Mouse (Mus musculus) limb, embryonic 10.5 days (tissue): ENCODE measurements around the gene Cops9. TPM values are rescaled to one million over a fixed set of nuclear protein-coding genes. Genes with fewer than 3 reads are reported as not detected.

ENCODE experiments used
- DNase-seq: peaks from one replicate; pipeline ENCODE4 v3.0.0-alpha.2; 2017; ENCODE audit warnings: low spot score
- H3K27ac ChIP-seq: fragments of 300-500 bp; sonication (generic); 2 replicates; pipeline ENCODE4 v1.5.1; 2016; ENCODE audit warnings: mild to moderate bottlenecking
- H3K27me3 ChIP-seq: fragments of 300-500 bp; sonication (generic); 2 replicates; pipeline ENCODE4 v1.6.1; 2016; ENCODE audit warnings: low read depth, mild to moderate bottlenecking; ENCODE audit not compliant: poor library complexity, severe bottlenecking
- H3K36me3 ChIP-seq: fragments of 300-500 bp; sonication (generic); 2 replicates; pipeline ENCODE4 v1.6.1; 2016; ENCODE audit warnings: mild to moderate bottlenecking, moderate library complexity
- H3K4me1 ChIP-seq: fragments of 300-500 bp; sonication (generic); 2 replicates; pipeline ENCODE4 v1.6.1; 2016
- H3K4me3 ChIP-seq: fragments of 300-500 bp; sonication (generic); 2 replicates; pipeline ENCODE4 v1.5.1; 2016; ENCODE audit warnings: mild to moderate bottlenecking, moderate library complexity
- H3K9me3 ChIP-seq: fragments of 300-500 bp; sonication (generic); replicated peaks from 2 replicates; pipeline ENCODE4 v1.6.1; 2016; ENCODE audit warnings: mild to moderate bottlenecking
- WGBS: fragments of 180-500 bp; shearing (Covaris S2); methylation state at CpG from one replicate; pipeline ENCODE4 v1.1.7; 2016; 5-methylcytosine and 5-hydroxymethylcytosine counted together
- polyA plus RNA-seq: library from polyadenylated mRNA; unstranded; fragments of >200 nt; fragmentation: Nextera tagmentation; extraction: Ambion mirVana; gene quantifications from 2 replicates; pipeline ENCODE4 v1.2.1, GENCODE M21; 2016

Gene Cops9
- polyA plus RNA-seq, 1 experiment from 2014 or later: 327 TPM

DNA sequence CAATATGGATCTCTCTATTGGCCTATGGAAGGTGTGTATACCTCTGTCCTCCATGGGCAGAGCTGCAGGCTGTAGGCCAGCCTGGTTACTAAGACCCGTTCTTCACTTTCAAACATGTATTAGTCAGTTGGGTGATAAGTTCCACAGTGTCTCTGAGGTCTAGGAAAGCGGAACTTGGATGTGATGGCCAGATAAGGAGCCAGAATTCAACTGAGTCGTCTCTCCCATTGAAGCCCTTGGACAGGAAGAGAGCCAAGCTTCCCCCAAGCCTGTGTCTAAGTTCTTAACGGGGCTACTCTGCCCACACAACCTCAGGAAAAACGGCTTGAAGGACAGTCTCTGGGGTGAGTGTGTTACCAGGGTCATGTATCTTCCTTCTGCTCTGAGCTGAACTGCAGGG, 17.6 kb upstream of the Cops9 start:
- H3K27me3 ChIP-seq: 0 out of 2 replicates have a peak, but pooled peaks cover 5% of the 10 kb centered on the region
- H3K9me3 ChIP-seq: no peaks in the 10 kb centered on the region
- 74% methylated on average over 5 of the region's 5 CpGs for WGBS
- DNase-seq: no peak
- peaks cover 7% of the 10 kb centered on the region; the same call in 1 of the 2 replicates for H3K4me1 ChIP-seq
- H3K27ac ChIP-seq: no peak overlapping the region
- H3K4me3 ChIP-seq: no peak overlapping the region
- no peaks in the 10 kb centered on the region for H3K36me3 ChIP-seq

DNA sequence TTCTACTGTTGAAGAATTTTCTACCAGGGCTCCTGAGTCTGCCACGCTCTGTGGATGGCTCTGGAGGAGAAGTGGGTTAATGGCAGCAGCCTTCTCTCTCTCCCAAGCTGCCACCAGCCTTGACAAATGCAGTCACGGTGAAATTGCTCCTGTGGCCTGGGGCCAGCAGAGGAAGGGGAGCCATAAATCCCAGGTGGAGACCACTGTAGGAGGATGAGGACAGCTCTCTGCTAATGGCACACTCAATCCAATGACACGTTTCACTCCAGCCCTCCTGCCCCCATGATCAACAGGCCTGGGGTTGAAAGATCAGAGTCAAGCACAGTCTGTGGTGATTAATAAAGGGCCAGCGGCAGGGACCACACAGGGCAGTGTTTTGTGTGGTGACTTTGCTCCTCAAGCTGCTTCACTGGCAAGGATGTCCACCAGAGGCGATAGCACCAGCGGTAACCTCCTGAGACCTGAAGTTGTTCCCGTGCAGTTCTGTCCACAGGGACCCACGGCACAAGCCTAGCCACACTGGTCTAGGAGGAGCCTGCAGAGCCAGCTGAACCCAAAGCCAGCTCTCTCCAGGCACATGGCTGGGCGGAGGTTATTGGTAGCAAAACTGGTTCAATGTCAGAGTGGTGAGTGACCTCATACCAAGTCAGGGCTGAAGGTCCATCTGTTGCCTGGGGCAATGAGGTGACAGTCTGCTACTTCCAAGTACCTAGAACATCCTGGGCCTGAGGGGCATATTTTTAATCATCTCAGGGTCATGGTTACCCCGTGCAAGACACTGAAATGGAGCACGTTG, 15.4 kb upstream of the Cops9 start:
- 0 out of 2 replicates have a peak, but pooled peaks cover 5% of the 10 kb centered on the region for H3K27me3 ChIP-seq
- 62% methylated on average over 11 of the region's 11 CpGs for WGBS

DNA sequence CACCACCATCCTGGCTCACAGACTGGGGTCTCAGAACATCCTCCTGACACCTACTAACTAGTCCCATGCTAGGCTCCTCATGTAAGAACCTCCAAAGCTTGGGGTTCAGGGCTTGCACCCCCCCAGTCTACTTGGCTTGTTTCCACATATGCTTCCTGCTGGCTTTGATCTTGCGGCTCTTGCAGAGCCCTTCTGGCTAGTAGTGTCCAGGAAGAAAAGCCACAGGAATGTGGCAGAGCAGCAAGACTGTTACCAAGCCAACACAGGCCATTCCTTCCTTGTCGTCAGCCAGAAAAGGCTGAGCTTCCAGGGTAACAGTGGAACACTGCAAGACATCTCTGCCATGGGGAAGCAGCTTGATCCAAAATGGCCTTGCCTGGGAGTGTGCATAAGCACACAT, 12.9 kb upstream of the Cops9 start:
- Histone ChIP-seq H3K27me3 (0 out of 2 replicates have a peak, but pooled peaks cover 5% of the 10 kb centered on the region), H3K27ac (no peak overlapping the region), H3K9me3 (no peaks in the 10 kb centered on the region), H3K36me3 (no peaks in the 10 kb centered on the region), H3K4me1 (peaks cover 7% of the 10 kb centered on the region; the same call in 1 of the 2 replicates), H3K4me3 (no peak overlapping the region)
- whole genome bisulfite sequencing: 71% methylated on average over 2 of the region's 2 CpGs
- no peak for DNase-seq

More for the DNA sequence above, 15.4 kb upstream of the Cops9 start:
- H3K27ac ChIP-seq: no peak overlapping the region
- no peak overlapping the region for H3K4me3 ChIP-seq
- no peaks in the 10 kb centered on the region for H3K36me3 ChIP-seq
- no peak for DNase-seq
- H3K9me3 ChIP-seq: no peaks in the 10 kb centered on the region
- H3K4me1 ChIP-seq: peaks cover 7% of the 10 kb centered on the region; the same call in 1 of the 2 replicates

GRCm38 (mm10) chr1:92653179-92653578, 11.4 kb upstream of the Cops9 start:
- DNase-seq: no peak
- Histone ChIP-seq H3K4me3 (no peak overlapping the region), H3K4me1 (peaks cover 10% of the 10 kb centered on the region), H3K27me3 (no peaks in the 10 kb centered on the region), H3K9me3 (no peaks in the 10 kb centered on the region), H3K36me3 (no peaks in the 10 kb centered on the region), H3K27ac (no peak overlapping the region)
- 91% methylated on average over 3 of the region's 3 CpGs for WGBS

- no peak overlapping the region for H3K27ac ChIP-seq
- no peak overlapping the region for H3K4me3 ChIP-seq
- no peaks in the 10 kb centered on the region for H3K9me3 ChIP-seq
- peaks cover 10% of the 10 kb centered on the region for H3K4me1 ChIP-seq
- whole genome bisulfite sequencing: 82% methylated on average over 3 of the region's 3 CpGs
- no peaks in the 10 kb centered on the region for H3K36me3 ChIP-seq
- DNase-seq: no peak
- no peaks in the 10 kb centered on the region for H3K27me3 ChIP-seq
These were observed 9.7 kb upstream of the Cops9 start for GRCm38 (mm10) chr1:92651467-92651866.

- peaks cover 10% of the 10 kb centered on the region for H3K4me1 ChIP-seq
- H3K4me3 ChIP-seq: no peak within 1 kb of the TSS
- DNase-seq: peak; percentile 85
- H3K36me3 ChIP-seq: no peaks in the 10 kb centered on the region
- 33% methylated on average over 8 of the region's 8 CpGs for WGBS
- peak within 1 kb of the TSS; percentile 38; the same call in 1 of the 2 replicates for H3K27ac ChIP-seq
- H3K9me3 ChIP-seq: no peaks in the 10 kb centered on the region
- H3K27me3 ChIP-seq: no peaks in the 10 kb centered on the region
These were observed 6.9 kb upstream of the Cops9 start, which contains the start of gene Otos for GRCm38 (mm10) chr1:92648673-92649072. TSS of gene Otos (minus strand) at chr1:92648841.

- no peak for DNase-seq
- Histone ChIP-seq H3K27ac (0 out of 2 replicates have a peak overlapping the region, but pooled peaks have one; percentile 20), H3K4me3 (no peak overlapping the region), H3K36me3 (no peaks in the 10 kb centered on the region), H3K27me3 (no peaks in the 10 kb centered on the region), H3K4me1 (peaks cover 10% of the 10 kb centered on the region), H3K9me3 (no peaks in the 10 kb centered on the region)
- WGBS: 50% methylated on average over 10 of the region's 10 CpGs
These were observed 6.4 kb upstream of the Cops9 start for GRCm38 (mm10) chr1:92648197-92648596.

- no peak overlapping the region for H3K27ac ChIP-seq
- H3K9me3 ChIP-seq: no peaks in the 10 kb centered on the region
- H3K4me1 ChIP-seq: peaks cover 11% of the 10 kb centered on the region
- 13% methylated on average over 8 of the region's 8 CpGs for WGBS
- no peaks in the 10 kb centered on the region for H3K36me3 ChIP-seq
- peak; percentile 90 for DNase-seq
- no peak overlapping the region for H3K4me3 ChIP-seq
- no peaks in the 10 kb centered on the region for H3K27me3 ChIP-seq
These were observed 6.0 kb upstream of the Cops9 start for GRCm38 (mm10) chr1:92647752-92648151.

DNA sequence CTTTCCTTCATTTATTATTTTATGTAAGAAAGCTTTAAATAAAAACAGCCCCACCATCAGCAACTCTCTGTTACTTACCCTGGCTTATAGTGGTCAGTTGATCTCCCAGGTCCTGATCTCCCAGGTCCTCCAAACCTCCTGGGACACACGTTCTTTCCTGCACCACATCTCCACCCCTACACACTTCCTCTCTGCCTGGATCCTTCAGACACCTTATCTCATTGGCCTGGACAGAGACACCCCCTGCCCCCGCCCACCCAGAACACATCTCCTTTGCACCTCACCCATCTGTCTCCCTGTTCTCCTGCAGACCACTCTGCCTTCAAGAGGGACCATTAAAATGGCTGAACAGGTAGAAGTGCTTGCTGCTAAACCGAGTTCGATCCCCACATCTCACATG, 5.2 kb upstream of the Cops9 start:
- Histone ChIP-seq H3K27me3 (no peaks in the 10 kb centered on the region), H3K4me3 (no peak overlapping the region), H3K9me3 (no peaks in the 10 kb centered on the region), H3K36me3 (no peaks in the 10 kb centered on the region), H3K4me1 (peaks cover 18% of the 10 kb centered on the region), H3K27ac (no peak overlapping the region)
- no peak for DNase-seq
- WGBS: 72% methylated on average over 4 of the region's 4 CpGs

- Histone ChIP-seq H3K9me3 (no peaks in the 10 kb centered on the region), H3K27me3 (no peaks in the 10 kb centered on the region), H3K27ac (no peak overlapping the region), H3K4me3 (no peak overlapping the region), H3K4me1 (peaks cover 20% of the 10 kb centered on the region), H3K36me3 (no peaks in the 10 kb centered on the region)
- no peak for DNase-seq
- WGBS: 69% methylated on average over 7 of the region's 7 CpGs
These were observed 4.8 kb upstream of the Cops9 start for GRCm38 (mm10) chr1:92646601-92647000.

DNA sequence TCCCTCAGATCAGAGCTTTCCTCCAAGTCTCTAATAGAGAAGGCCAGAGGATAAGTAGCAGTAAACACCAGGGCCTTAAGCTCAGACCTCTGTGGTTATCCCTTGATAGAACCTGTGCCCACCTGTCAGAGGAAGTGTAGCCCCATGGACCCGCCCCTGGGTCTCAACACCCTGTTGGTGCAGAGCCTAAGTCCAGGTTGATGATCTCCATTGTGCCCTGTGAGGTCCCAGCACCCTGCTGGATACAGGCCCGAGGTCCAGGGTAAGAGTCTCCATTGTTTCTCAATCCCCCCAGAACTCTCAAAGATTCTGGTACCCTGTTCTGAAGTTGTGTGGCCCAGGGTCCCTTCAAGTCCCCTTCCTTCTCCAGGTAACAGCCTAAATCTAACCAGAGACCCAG, 4.3 kb upstream of the Cops9 start:
- no peak overlapping the region for H3K27ac ChIP-seq
- H3K27me3 ChIP-seq: no peaks in the 10 kb centered on the region
- no peak for DNase-seq
- H3K36me3 ChIP-seq: no peaks in the 10 kb centered on the region
- H3K4me3 ChIP-seq: no peak overlapping the region
- H3K9me3 ChIP-seq: no peaks in the 10 kb centered on the region
- H3K4me1 ChIP-seq: peaks cover 22% of the 10 kb centered on the region
- WGBS: 73% methylated on average over 2 of the region's 2 CpGs

DNA sequence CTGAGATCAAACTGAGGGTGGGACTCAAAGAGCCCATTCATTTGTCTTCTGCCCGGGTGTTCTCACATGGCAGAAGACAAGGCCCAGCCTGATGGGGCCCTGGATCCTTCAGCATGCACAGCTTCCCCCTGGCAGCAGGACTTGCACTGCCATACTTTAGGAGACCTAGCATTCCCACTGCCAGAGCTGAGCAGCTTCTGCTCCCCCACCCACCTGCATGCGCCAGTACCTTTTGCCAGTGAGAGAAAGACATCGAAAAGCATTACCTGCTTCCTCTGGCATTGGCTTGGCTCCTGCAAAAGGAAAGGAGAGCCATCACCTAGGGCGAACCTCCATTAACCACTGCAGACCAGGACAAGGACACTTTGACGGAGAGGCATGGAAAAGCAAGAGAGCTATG, 3.1 kb upstream of the Cops9 start:
- H3K27ac ChIP-seq: no peak overlapping the region
- 82% methylated on average over 5 of the region's 5 CpGs for WGBS
- no peak for DNase-seq
- H3K4me1 ChIP-seq: peaks cover 34% of the 10 kb centered on the region
- H3K36me3 ChIP-seq: peaks cover 3% of the 10 kb centered on the region; the same call in 1 of the 2 replicates
- no peaks in the 10 kb centered on the region for H3K27me3 ChIP-seq
- H3K4me3 ChIP-seq: no peak overlapping the region
- no peaks in the 10 kb centered on the region for H3K9me3 ChIP-seq

DNA sequence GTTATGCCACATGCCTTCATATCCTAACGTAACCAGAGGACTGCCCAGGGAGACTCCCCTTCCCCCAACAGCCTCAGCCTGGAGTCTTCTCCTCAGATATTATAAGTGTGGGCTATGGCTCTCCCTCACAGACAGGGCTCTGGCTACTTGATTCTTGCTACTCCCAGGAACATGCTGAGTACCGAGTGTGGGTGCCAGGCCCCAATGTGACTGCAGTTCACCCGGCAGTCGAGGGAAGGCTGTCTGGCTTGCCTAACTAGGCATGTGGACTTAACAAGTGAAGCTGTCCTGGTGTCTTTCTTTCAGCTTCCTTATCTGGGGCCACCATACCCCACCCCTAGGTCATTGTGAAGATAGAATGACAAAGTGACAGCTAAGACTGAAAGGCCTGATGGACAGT, 1.9 kb upstream of the Cops9 start:
- Histone ChIP-seq H3K27ac (no peak overlapping the region), H3K27me3 (no peaks in the 10 kb centered on the region), H3K4me3 (no peak overlapping the region), H3K4me1 (peaks cover 34% of the 10 kb centered on the region), H3K36me3 (peaks cover 15% of the 10 kb centered on the region), H3K9me3 (no peaks in the 10 kb centered on the region)
- no peak for DNase-seq
- WGBS: 78% methylated on average over 4 of the region's 4 CpGs
